Mouse (Mus musculus) heart, postnatal 10 days (tissue): ENCODE results near the gene Tut7. TPM values are rescaled to one million over a fixed set of nuclear protein-coding genes. Genes with fewer than 3 reads are reported as not detected.

ENCODE experiments used
- total RNA-seq, 2 experiments: library from RNA; stranded (reverse); gene quantifications; 2 replicates each; pipeline ENCODE4 v1.2.3; 2021

Tut7 gene
- total RNA-seq, 2 experiments from 2014 or later, result 51.2 to 53.3 TPM

Other genes starting within 250 kb of the Tut7 start
- 10 to 100 TPM; 47.7 to 56.3 TPM for gene Agtpbp1, start 237.9 kb downstream of the Tut7 start, total RNA-seq
- gene Naa35, start 237.9 kb downstream of the Tut7 start, total RNA-seq, result 100 to 1,000 TPM in 1 of 2 experiments, 10 to 100 TPM in 1; 96.1 to 112 TPM
- gene Golm1, start 147.3 kb downstream of the Tut7 start, total RNA-seq, result 10 to 100 TPM; 22.0 to 22.7 TPM
- not detected for gene 4921517D22Rik, start 129.0 kb downstream of the Tut7 start, total RNA-seq
- not detected for gene Spata31d1a, start 112.8 kb downstream of the Tut7 start, total RNA-seq
- not detected for gene Spata31d1b, start 110.9 kb downstream of the Tut7 start, total RNA-seq
- gene Spata31d1d, start 91.4 kb downstream of the Tut7 start, total RNA-seq, result not detected
- under 1 TPM in 1 of 2 experiments, not detected in 1; 0.07 TPM for gene 1700014D04Rik, start 76.4 kb downstream of the Tut7 start, total RNA-seq
- 100 to 1,000 TPM; 191 to 196 TPM for gene Isca1, start 53.3 kb downstream of the Tut7 start, total RNA-seq
- not detected for gene Gm49354, start 40.9 kb downstream of the Tut7 start, total RNA-seq